Mouse (Mus musculus) embryonic fibroblast, embryonic 13.5 days (primary cell): ENCODE data around the gene Olfr1112.
"Not testable (repeated sequence)": the region's sequence is repeated elsewhere in the genome, so short reads cannot be mapped to it uniquely, and the experiment has no call there.

ENCODE experiments used
- CTCF ChIP-seq: IDR thresholded peaks from 2 replicates; pipeline ENCODE4 v1.5.1; 2011; ENCODE audit warnings: mild to moderate bottlenecking, control low read depth, low read length, moderate library complexity, borderline replicate concordance; ENCODE audit not compliant: insufficient read depth
- POLR2A ChIP-seq: IDR thresholded peaks from 2 replicates; pipeline ENCODE4 v1.6.1; 2011; ENCODE audit warnings: low read depth, mild to moderate bottlenecking, control low read depth, low read length, moderate library complexity

GRCm38 (mm10) chr2:87167731-87168130 lies 19.9 kb upstream of the Olfr1112 start:
- not testable (repeated sequence) for TF ChIP-seq POLR2A, CTCF
